Mouse (Mus musculus) T-helper 1 cell (primary cell): ENCODE results near the gene Slc25a41.

Experiments used
- in situ Hi-C: fragments of 300-600 bp; cut with MboI, MseI; formaldehyde crosslinking; loops from one replicate; pipeline ENCODE4 v1.15.1; 2025; ENCODE audit warnings: high pct_unique_total_duplicates

Slc25a41 gene

GRCm38 (mm10) chr17:56997029-56997667 is 44.3 kb downstream of the Slc25a41 start, which contains the start of gene Alkbh7:
TSS of gene Alkbh7 (plus strand) at chr17:56997339.
- in situ Hi-C loops = loop anchor here (5.0 to 10.0 kb wide), 2 partner anchors 340 to 692 kb away; partner anchors contain the start of genes Arrdc5 and Uhrf1

- in situ Hi-C loops = loop anchor here (5.0 to 10.0 kb wide), 2 partner anchors 341 to 692 kb away; partner anchors contain the start of genes Arrdc5 and Uhrf1
These were observed 44.9 kb downstream of the Slc25a41 start for GRCm38 (mm10) chr17:56996506-56996905.

DNA sequence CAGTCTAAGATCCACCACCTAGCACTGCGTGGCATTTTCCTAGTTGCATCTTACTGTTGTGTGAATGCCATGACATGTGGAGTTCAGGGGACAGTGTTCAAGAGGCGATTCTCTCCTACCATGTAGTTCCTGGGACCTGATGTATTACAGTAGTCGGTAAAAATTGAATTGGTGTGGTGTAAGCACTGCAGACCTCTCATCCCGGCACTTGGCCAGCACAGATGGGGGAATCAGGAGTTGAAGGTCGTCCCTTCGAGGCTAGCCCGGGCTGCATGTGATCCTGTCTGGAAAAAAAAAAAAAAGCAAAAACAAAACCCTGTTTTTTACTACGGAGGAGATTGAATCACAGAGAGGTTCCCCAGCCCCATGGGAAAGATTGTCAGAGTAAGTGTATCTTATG is 46.4 kb downstream of the Slc25a41 start:
- in situ Hi-C loops = loop anchor here (5.0 to 10.0 kb wide), 2 partner anchors 342 to 690 kb away; partner anchors contain the start of genes Arrdc5 and Uhrf1

DNA sequence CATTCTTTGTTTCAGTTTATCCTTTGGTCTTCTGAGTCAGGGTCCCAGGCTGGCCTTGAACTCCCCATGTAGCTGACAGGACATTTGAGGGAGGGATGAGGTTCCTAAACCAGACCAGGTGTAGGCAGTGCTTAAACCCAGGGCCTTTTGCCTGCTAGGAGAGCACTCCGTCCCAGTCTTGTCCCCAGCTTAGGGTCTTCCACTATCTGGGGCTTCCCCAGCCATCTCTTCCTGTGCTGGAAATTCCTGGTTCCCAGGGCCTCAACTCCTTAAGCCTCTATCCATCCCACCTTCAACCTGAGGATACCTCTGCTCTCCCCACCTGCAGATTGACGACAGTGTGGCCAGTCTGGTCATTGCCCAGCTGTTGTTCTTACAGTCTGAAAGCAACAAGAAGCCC is 50.5 kb downstream of the Slc25a41 start:
- in situ Hi-C loops = loop anchor here (10.0 kb wide), 1 partner anchor 686 kb away; the partner anchor contains the start of genes Arrdc5 and Uhrf1

- in situ Hi-C loops = loop anchor here (10.0 kb wide), 1 partner anchor 685 kb away; the partner anchor contains the start of genes Arrdc5 and Uhrf1
These were observed 51.2 kb downstream of the Slc25a41 start, which contains the start of gene Clpp for GRCm38 (mm10) chr17:56990115-56990746. TSS of gene Clpp (plus strand) at chr17:56990305.

GRCm38 (mm10) chr17:56989467-56990114 is 51.9 kb downstream of the Slc25a41 start:
- in situ Hi-C loops = loop anchor here (10.0 kb wide), 1 partner anchor 685 kb away; the partner anchor contains the start of genes Arrdc5 and Uhrf1

GRCm38 (mm10) chr17:56988921-56989430 is 52.5 kb downstream of the Slc25a41 start:
- in situ Hi-C loops = no loop called here

GRCm38 (mm10) chr17:56988441-56988840 is 53.0 kb downstream of the Slc25a41 start:
- in situ Hi-C loops = no loop called here

GRCm38 (mm10) chr17:56986105-56986805 is 55.2 kb downstream of the Slc25a41 start:
- in situ Hi-C loops = no loop called here

- in situ Hi-C loops = no loop called here
These were observed 55.8 kb downstream of the Slc25a41 start for GRCm38 (mm10) chr17:56985656-56986055.

DNA sequence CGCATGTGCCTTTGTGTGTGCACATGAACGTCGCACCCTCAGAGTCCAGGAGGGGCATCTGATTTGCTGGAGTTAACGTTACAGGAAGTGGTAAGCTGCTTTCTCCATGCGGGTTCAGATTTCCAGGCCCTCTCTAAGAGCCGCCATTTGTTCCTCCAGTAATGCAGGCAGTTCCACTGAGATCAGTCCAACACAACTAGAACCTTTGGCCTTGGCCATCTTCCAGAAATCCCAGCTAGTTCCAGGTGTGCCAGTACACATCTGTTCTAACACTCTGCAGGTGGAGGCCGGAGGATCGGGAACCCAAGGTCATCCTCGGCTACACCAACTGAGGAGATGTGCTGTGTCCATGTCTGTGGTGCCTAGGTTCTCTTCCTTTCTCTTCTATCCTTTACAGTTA is 56.6 kb downstream of the Slc25a41 start:
- in situ Hi-C loops = no loop called here
